ENCODE assay signal across 20 mouse cellular contexts in genomic region chr7:132416866-132417265, GRCm38 (mm10).
DNase-seq lines count a peak whose midpoint lies in the region; ATAC-seq lines count a peak whose summit lies in the region.
"Had no signal": no experiment of that assay in that cellular context is flagged by ENCODE, and none has a peak within 500 bp of the region (broad histone marks: within the 10 kb centered on the region; RNA-seq: fewer than 3 reads in every experiment).

No protein-coding gene starts in this region.

- H3K4me2 ChIP-seq in midbrain, embryonic 12.5 days (replicated peaks): no peak overlapping the region
- H3K4me2 ChIP-seq: liver, embryonic 13.5 days; lung, embryonic 15.5 days; midbrain, embryonic 15.5 days had no signal

- ATAC-seq in midbrain, embryonic 12.5 days (ENCODE audit: low FRiP score, low read depth): no peak
- ATAC-seq in erythroblast, adult 5-6 weeks (replicated peaks; ENCODE audit: low FRiP score, poor library complexity, severe bottlenecking): no peak
- ATAC-seq: activated CD4-positive, CD25-positive, alpha-beta regulatory T cell, adult 4 months; intestine, postnatal 0 days; midbrain, embryonic 15.5 days had no signal

- no peaks in the 10 kb centered on the region for H3K9me3 ChIP-seq in midbrain, embryonic 12.5 days
- no peaks in the 10 kb centered on the region for H3K9me3 ChIP-seq in midbrain, embryonic 10.5 days (replicated peaks)
- H3K9me3 ChIP-seq: forebrain, embryonic 10.5 days; heart, embryonic 10.5 days; liver, embryonic 13.5 days; lung, embryonic 15.5 days; midbrain, embryonic 15.5 days had no signal

- 65% methylated on average over 9 of the region's 9 CpGs for WGBS in midbrain, embryonic 12.5 days
- WGBS in midbrain, embryonic 10.5 days: 87% methylated on average over 9 of the region's 9 CpGs

- 0 out of 2 replicates have a peak overlapping the region, but pooled peaks have one; percentile 0 for H3K27ac ChIP-seq in midbrain, embryonic 12.5 days (replicated peaks)
- no peak overlapping the region for H3K27ac ChIP-seq in midbrain, embryonic 10.5 days (replicated peaks)
- H3K27ac ChIP-seq: forebrain, embryonic 10.5 days; heart, embryonic 10.5 days; liver, embryonic 13.5 days; lung, embryonic 15.5 days; midbrain, embryonic 15.5 days had no signal

- no peaks in the 10 kb centered on the region for H3K27me3 ChIP-seq in midbrain, embryonic 12.5 days
- no peaks in the 10 kb centered on the region for H3K27me3 ChIP-seq in midbrain, embryonic 10.5 days (ENCODE audit: low read depth, poor library complexity, severe bottlenecking)
- H3K27me3 ChIP-seq: liver, embryonic 13.5 days; lung, embryonic 15.5 days; midbrain, embryonic 15.5 days had no signal

- no peaks in the 10 kb centered on the region for H3K36me3 ChIP-seq in midbrain, embryonic 12.5 days
- no peaks in the 10 kb centered on the region for H3K36me3 ChIP-seq in midbrain, embryonic 10.5 days
- H3K36me3 ChIP-seq: forebrain, embryonic 10.5 days; heart, embryonic 10.5 days; liver, embryonic 13.5 days; lung, embryonic 15.5 days; midbrain, embryonic 15.5 days had no signal

- no peak overlapping the region for H3K4me3 ChIP-seq in midbrain, embryonic 12.5 days
- H3K4me3 ChIP-seq in midbrain, embryonic 10.5 days: no peak overlapping the region
- H3K4me3 ChIP-seq: forebrain, embryonic 10.5 days; heart, embryonic 10.5 days; liver, embryonic 13.5 days; lung, embryonic 15.5 days; midbrain, embryonic 15.5 days had no signal

- intact Hi-C loops in heart, postnatal 10 days (cut with DNase I): no loop called here

- no peaks in the 10 kb centered on the region for H3K4me1 ChIP-seq in midbrain, embryonic 12.5 days
- 0 out of 2 replicates have a peak, but pooled peaks cover 2% of the 10 kb centered on the region for H3K4me1 ChIP-seq in midbrain, embryonic 10.5 days
- H3K4me1 ChIP-seq: liver, embryonic 13.5 days; lung, embryonic 15.5 days; midbrain, embryonic 15.5 days had no signal

- no peak overlapping the region for H3K9ac ChIP-seq in midbrain, embryonic 12.5 days (replicated peaks)
- H3K9ac ChIP-seq: liver, embryonic 13.5 days; lung, embryonic 15.5 days; midbrain, embryonic 15.5 days had no signal

- DNase-seq in midbrain, embryonic 10.5 days (ENCODE audit: low spot score): no peak
- peak; percentile 46 for DNase-seq in kidney, adult 9 months
- peak; percentile 23 to 44 for DNase-seq in kidney, postnatal 36 days
- peak; percentile 51 for DNase-seq in retina, embryonic 14.5 days (ENCODE audit: low spot score)
- DNase-seq in cerebellum, adult 9-11 months: no peak
- DNase-seq in heart, postnatal 10 days: no peak
- DNase-seq: adrenal gland, postnatal 25 days; cerebellum, adult 8-10 months; gastrocnemius, postnatal 36 days; layer of hippocampus, postnatal 36 days; liver, embryonic 13.5 days; thymus, postnatal 25 days had no signal

Comparison
In these comparisons a context has a peak if more than half of its experiments do, and no peak if none do; other contexts are left out.
1. DNase-seq: peak in kidney, adult 9 months (single experiment), kidney, postnatal 36 days (2 of 2) and retina, embryonic 14.5 days (single experiment); none in midbrain, embryonic 10.5 days (single experiment), cerebellum, adult 9-11 months (single experiment) and heart, postnatal 10 days (0 of 2).